Mouse (Mus musculus) T-helper 17 cell (primary cell): ENCODE results near the gene Spesp1.

Source experiments
- in situ Hi-C, 2 experiments: fragments of 300-600 bp; cut with MboI, MseI; formaldehyde crosslinking; loops; 1 replicate in 1 of 2; 2 replicates in 1 of 2; pipeline ENCODE4 v1.15.1; 2025; ENCODE audit warnings: high pct_unique_total_duplicates in 2 of 2

The Spesp1 gene

GRCm38 (mm10) chr9:62281991-62282390 lies at the start of gene Spesp1:
Gene Spesp1, minus strand, starts transcription at chr9:62282208.
- in situ Hi-C loops, result loop anchor here in 1 of 2 experiments (25.0 kb wide), 1 partner anchor 505 kb away; no protein-coding TSS in a partner anchor

GRCm38 (mm10) chr9:62325965-62326364 lies 44.0 kb upstream of the Spesp1 start:
- in situ Hi-C loops, result no loop called here

DNA sequence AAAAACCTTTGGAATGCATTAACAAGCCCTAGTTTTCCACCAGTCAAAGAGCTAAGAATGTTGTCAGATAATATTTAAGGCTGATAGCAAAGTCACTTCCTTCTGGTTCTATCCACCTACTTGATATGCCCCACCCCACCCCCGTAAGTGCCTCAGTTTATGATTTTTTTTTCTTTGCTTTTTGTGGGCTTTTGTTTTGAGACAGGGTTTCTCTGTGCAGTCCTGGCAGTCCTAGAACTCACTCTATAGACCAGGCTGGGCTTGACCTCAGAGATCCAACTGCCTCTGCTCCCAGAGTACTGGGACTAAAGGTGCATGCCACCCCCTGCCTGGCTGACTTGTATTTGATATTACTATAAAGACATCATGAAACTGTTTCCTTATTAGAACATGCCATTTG lies 41.8 kb upstream of the Spesp1 start:
- in situ Hi-C loops, result no loop called here

DNA sequence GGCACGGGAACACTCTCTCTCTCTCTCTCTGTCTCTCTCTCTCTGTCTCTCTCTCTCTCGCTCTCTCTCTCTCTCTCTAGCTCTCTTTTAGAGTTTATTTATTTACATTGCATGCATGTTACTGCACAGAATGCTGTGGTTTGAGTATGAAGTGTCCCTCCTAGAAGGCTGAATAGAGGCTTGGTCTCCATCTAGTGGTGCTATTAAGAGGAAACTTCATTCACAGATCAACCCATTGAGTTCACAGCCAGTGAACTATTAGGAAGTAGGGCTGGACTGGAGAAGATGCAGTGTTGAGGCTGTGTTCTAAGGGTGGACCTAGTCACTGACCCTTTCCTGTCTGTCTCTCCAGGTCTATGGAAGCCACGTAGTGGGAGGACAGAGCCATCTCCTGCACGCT lies 36.7 kb upstream of the Spesp1 start:
- in situ Hi-C loops, result no loop called here

DNA sequence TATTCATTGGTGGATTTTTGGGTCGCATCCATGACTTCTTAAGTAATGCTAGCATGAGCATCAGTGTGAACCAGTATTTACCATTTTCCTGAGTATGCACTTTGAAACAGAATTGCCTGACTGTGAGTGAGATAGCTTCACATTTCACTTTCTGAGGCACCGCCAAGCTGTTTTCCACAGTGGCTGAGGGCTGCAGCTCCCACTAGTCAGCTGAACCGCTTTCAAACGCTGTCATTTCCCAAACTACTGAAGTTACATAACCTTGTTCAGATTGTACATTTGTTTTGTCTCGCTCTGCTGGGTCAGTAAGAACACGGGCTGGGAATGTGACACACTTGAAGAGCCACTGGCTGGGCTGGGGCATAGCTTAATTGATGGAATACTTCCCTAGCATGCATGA lies 33.5 kb upstream of the Spesp1 start:
- in situ Hi-C loops, result no loop called here

- in situ Hi-C loops, result loop anchor here (5.0 to 25.0 kb wide), 3 partner anchors 80 to 490 kb away; no protein-coding TSS in a partner anchor
Observed at GRCm38 (mm10) chr9:62296891-62297290, 14.9 kb upstream of the Spesp1 start.

DNA sequence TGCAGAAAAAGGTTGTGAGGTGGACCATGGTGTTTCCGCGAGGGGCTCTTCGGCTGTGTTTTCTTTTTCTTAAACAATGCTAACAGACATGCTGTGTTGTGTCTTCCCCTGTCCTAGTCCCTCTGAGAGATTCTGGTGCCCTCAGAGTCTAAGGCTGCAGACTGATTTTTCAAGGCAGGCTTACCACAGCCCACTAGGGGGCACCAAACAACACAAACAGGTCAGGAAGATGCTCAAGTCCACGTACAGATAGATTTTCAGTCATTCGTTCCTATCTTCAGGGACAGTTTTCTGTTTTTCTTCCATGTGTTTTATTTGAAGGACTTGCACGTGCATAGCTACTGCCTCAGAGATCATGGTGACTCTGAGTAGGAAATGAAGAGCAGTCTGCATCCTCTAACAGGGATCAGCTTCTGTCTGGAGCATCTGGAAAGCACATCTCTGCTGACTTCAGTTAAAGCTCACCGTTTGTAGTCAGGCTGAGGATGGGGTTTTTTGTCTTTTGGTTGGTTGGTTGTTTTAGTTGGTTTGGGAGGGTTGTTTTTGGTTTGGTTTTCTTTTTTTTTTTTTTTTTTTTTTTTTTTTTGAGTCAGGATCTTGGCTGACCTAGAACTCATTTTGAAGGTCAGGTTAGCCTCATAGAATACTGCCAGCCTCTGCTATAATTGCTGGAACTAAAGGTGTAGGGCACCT lies 13.1 kb upstream of the Spesp1 start:
- in situ Hi-C loops, result loop anchor here (5.0 to 25.0 kb wide), 3 partner anchors 82 to 492 kb away; no protein-coding TSS in a partner anchor

- in situ Hi-C loops, result loop anchor here in 1 of 2 experiments (5.0 to 25.0 kb wide), 2 partner anchors 265 to 500 kb away; no protein-coding TSS in a partner anchor
Observed at GRCm38 (mm10) chr9:62287633-62288025, 5.6 kb upstream of the Spesp1 start.

DNA sequence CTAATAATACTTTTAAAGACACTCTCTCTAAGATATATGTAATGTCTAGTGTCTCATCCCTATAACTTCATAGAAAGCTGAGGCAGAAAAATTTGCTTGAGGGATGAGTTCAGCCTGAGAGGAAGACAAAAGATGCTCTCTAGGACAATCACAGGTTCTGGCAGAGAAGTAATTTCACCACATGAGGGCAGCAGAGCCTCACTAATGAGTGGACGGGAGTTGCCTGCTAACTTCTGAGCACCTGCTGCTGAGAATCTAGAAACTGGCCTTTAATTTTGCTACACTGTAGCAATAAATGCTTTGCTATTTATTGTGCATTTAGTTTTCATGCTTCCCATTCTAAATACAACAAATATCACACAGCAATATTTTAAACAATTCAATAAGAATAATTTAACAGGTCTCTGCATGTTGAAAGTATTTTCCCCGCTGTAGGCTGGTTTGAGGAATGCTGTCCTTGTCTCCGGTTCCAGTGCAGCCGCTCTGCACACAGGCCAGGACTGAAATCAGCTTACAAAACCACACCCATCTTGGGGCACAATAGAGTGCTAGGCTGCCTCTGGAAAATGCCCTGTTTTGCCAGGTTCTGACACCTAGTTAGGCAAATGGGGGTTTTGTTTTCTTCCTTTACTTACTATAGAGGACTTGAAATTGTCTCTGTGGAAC lies 5.1 kb upstream of the Spesp1 start:
- in situ Hi-C loops, result loop anchor here in 1 of 2 experiments (5.0 to 25.0 kb wide), 2 partner anchors 265 to 500 kb away; no protein-coding TSS in a partner anchor

- in situ Hi-C loops, result loop anchor here in 1 of 2 experiments (25.0 kb wide), 1 partner anchor 503 kb away; no protein-coding TSS in a partner anchor
Observed at GRCm38 (mm10) chr9:62284266-62284665, 2.3 kb upstream of the Spesp1 start.

GRCm38 (mm10) chr9:62276899-62277298 lies 5.1 kb downstream of the Spesp1 start:
- in situ Hi-C loops, result loop anchor here in 1 of 2 experiments (10.0 to 25.0 kb wide), 2 partner anchors 510 to 1588 kb away; no protein-coding TSS in a partner anchor

GRCm38 (mm10) chr9:62270775-62271399 lies 11.1 kb downstream of the Spesp1 start:
- in situ Hi-C loops, result loop anchor here in 1 of 2 experiments (10.0 kb wide), 1 partner anchor 1594 kb away; no protein-coding TSS in a partner anchor

DNA sequence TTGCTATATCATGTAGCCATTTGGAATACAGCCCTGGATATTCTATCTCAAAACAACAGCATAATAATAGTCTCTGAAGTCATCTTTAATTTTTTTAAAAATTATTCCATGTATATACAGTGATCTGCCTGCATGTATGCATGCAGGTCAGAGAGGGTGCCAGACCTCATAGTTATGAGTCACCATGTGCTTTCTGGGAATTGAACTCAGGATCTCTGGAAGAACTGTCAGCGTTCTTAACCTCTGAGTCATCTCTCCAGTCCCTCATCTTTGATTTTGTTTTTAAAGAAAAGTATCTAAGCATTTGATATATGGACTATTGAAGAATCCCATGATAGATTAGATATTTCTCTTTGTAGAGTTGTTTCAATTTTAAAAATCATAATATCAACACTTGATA lies 12.8 kb downstream of the Spesp1 start:
- in situ Hi-C loops, result no loop called here

GRCm38 (mm10) chr9:62265278-62265677 lies 16.7 kb downstream of the Spesp1 start:
- in situ Hi-C loops, result no loop called here

GRCm38 (mm10) chr9:62263652-62264051 lies 18.4 kb downstream of the Spesp1 start:
- in situ Hi-C loops, result no loop called here

DNA sequence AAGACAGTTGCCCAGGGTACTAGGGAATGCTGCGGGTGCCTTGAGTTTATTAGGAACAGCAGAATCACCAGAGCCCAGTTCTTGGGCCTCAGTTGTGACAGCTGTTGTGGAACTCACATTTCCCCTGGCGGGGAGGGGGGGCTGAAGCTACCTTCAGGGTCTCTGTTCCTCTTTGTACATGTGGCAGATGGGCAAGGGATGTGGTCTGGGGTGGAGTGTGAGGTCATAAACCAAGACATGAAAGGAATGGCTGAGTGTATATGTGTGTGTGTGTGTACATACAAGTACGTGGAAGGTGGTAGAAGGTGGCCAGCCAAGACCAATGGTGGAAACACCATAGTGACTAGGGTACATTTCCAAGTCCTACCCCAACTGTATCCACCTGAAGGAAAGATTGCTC lies 20.6 kb downstream of the Spesp1 start:
- in situ Hi-C loops, result no loop called here

- in situ Hi-C loops, result no loop called here
Observed at GRCm38 (mm10) chr9:62261006-62261405, 21.0 kb downstream of the Spesp1 start.

GRCm38 (mm10) chr9:62258005-62258404 lies 24.0 kb downstream of the Spesp1 start:
- in situ Hi-C loops, result no loop called here

DNA sequence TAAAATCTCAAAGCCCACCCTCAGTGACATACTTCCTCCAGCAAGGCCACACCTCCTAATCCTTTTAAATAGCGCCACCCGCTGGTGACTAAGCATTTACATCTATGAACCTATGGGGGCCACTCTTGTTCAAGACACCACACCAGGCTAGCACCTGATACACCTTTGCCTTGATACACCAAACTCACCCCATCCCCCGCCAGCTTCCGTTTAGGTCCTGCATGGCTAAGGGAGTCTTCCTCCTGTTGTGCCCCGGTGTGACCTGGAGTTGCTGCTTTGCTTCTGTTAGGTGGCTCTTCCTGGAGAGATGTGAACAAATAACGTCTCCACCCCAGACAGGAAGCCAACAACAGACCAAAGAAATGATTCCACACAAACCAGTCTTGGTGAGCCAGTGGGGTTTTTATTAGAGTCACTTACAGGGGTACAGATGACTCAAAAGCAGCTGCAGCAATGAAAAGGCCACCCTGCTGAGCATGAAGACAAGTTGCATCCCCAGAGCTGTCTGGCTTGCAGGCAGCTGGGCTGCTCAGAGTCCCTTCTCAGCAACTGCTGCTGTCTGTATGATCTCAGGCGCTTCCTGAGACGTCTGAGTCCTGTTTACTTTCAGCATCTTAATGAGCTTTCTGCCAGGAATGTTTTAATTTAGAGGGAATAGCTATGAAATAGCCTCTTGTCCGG lies 26.0 kb downstream of the Spesp1 start:
- in situ Hi-C loops, result no loop called here

GRCm38 (mm10) chr9:62253736-62254443 lies 28.1 kb downstream of the Spesp1 start:
- in situ Hi-C loops, result no loop called here

DNA sequence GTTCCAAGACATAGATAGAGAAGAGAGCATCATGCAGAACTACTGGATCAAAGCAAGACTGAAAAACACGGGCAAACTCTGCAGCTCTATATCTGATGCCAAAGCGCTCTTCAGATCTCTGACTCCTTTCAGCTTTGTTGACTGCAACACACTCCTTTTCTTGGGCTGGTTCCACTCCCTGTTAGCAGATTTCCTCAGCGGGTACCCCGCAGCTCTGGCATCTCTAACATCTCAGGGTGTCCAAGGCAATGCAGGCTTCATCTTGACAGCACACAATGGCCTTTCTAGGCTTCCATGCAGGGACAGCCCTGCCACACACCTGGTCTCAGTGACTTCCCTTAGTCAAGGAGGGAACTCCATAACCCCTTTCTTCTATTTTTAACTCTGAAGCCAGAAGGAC lies 31.7 kb downstream of the Spesp1 start:
- in situ Hi-C loops, result no loop called here
